Mouse (Mus musculus): ENCODE measurements around the gene Vps25. TPM values are rescaled to one million over a fixed set of nuclear protein-coding genes. Genes with fewer than 3 reads are reported as not detected.

Gene Vps25
- polyA plus RNA-seq, 1 experiment from 2014 or later: 147 TPM

Other genes starting within 250 kb of the Vps25 start
- 36.1 and 46.0 TPM in 2 replicates for gene Atp6v0a1, start 244.3 kb upstream of the Vps25 start, polyA plus RNA-seq (2015; fragmentation: Nextera tagmentation; extraction: Ambion mirVana)
- 16.8 TPM in 2 replicates for gene Naglu, start 183.7 kb upstream of the Vps25 start, polyA plus RNA-seq (2015; fragmentation: Nextera tagmentation; extraction: Ambion mirVana)
- 0.19 and 0.24 TPM in 2 replicates for gene Hsd17b1, start 175.3 kb upstream of the Vps25 start, polyA plus RNA-seq (2015; fragmentation: Nextera tagmentation; extraction: Ambion mirVana)
- 46.3 and 46.7 TPM in 2 replicates for gene Coasy, start 171.1 kb upstream of the Vps25 start, polyA plus RNA-seq (2015; fragmentation: Nextera tagmentation; extraction: Ambion mirVana)
- gene Mlx, start 166.4 kb upstream of the Vps25 start, polyA plus RNA-seq (2015; fragmentation: Nextera tagmentation; extraction: Ambion mirVana): 44.9 and 46.9 TPM in 2 replicates
- gene Psmc3ip, start 158.3 kb upstream of the Vps25 start, polyA plus RNA-seq (2015; fragmentation: Nextera tagmentation; extraction: Ambion mirVana): 37.3 and 38.0 TPM in 2 replicates
- 21.3 and 24.5 TPM in 2 replicates for gene Retreg3, start 133.8 kb upstream of the Vps25 start, polyA plus RNA-seq (2015; fragmentation: Nextera tagmentation; extraction: Ambion mirVana)
- gene Tubg1, start 133.8 kb upstream of the Vps25 start, polyA plus RNA-seq (2015; fragmentation: Nextera tagmentation; extraction: Ambion mirVana): 86.3 and 99.6 TPM in 2 replicates
- 3.8 and 4.2 TPM in 2 replicates for gene Tubg2, start 97.8 kb upstream of the Vps25 start, polyA plus RNA-seq (2015; fragmentation: Nextera tagmentation; extraction: Ambion mirVana)
- gene Cntnap1, start 83.2 kb upstream of the Vps25 start, polyA plus RNA-seq (2015; fragmentation: Nextera tagmentation; extraction: Ambion mirVana): 1.9 and 2.0 TPM in 2 replicates
- 17.0 and 18.6 TPM in 2 replicates for gene Plekhh3, start 82.4 kb upstream of the Vps25 start, polyA plus RNA-seq (2015; fragmentation: Nextera tagmentation; extraction: Ambion mirVana)
- gene Ccr10, start 78.3 kb upstream of the Vps25 start, polyA plus RNA-seq (2015; fragmentation: Nextera tagmentation; extraction: Ambion mirVana): 0.78 and 0.82 TPM in 2 replicates
- 22.9 and 27.0 TPM in 2 replicates for gene Ezh1, start 27.2 kb upstream of the Vps25 start, polyA plus RNA-seq (2015; fragmentation: Nextera tagmentation; extraction: Ambion mirVana)
- 220 and 232 TPM in 2 replicates for gene Ramp2, start 7.7 kb upstream of the Vps25 start, polyA plus RNA-seq (2015; fragmentation: Nextera tagmentation; extraction: Ambion mirVana)
- 25.5 and 27.2 TPM in 2 replicates for gene Wnk4, start 6.9 kb downstream of the Vps25 start, polyA plus RNA-seq (2015; fragmentation: Nextera tagmentation; extraction: Ambion mirVana)
- 1.6 and 3.1 TPM in 2 replicates for gene Cntd1, start 25.3 kb downstream of the Vps25 start, polyA plus RNA-seq (2015; fragmentation: Nextera tagmentation; extraction: Ambion mirVana)
- 185 and 195 TPM in 2 replicates for gene Coa3, start 25.4 kb downstream of the Vps25 start, polyA plus RNA-seq (2015; fragmentation: Nextera tagmentation; extraction: Ambion mirVana)
- gene Becn1, start 48.6 kb downstream of the Vps25 start, polyA plus RNA-seq (2015; fragmentation: Nextera tagmentation; extraction: Ambion mirVana): 162 and 166 TPM in 2 replicates
- 153 and 156 TPM in 2 replicates for gene Psme3, start 62.5 kb downstream of the Vps25 start, polyA plus RNA-seq (2015; fragmentation: Nextera tagmentation; extraction: Ambion mirVana)
- 1.7 and 2.0 TPM in 2 replicates for gene Aoc2, start 71.4 kb downstream of the Vps25 start, polyA plus RNA-seq (2015; fragmentation: Nextera tagmentation; extraction: Ambion mirVana)
- gene Aoc3, start 76.9 kb downstream of the Vps25 start, polyA plus RNA-seq (2015; fragmentation: Nextera tagmentation; extraction: Ambion mirVana): 0.57 and 0.97 TPM in 2 replicates
- gene G6pc, start 113.9 kb downstream of the Vps25 start, polyA plus RNA-seq (2015; fragmentation: Nextera tagmentation; extraction: Ambion mirVana): 1.1 and 1.2 TPM in 2 replicates
- 83.0 and 87.2 TPM in 2 replicates for gene Aarsd1, start 163.9 kb downstream of the Vps25 start, polyA plus RNA-seq (2015; fragmentation: Nextera tagmentation; extraction: Ambion mirVana)
- gene Gm27029, start 171.1 kb downstream of the Vps25 start, polyA plus RNA-seq (2015; fragmentation: Nextera tagmentation; extraction: Ambion mirVana): 10.0 and 10.3 TPM in 2 replicates
- 20.4 and 21.7 TPM in 2 replicates for gene Rundc1, start 171.4 kb downstream of the Vps25 start, polyA plus RNA-seq (2015; fragmentation: Nextera tagmentation; extraction: Ambion mirVana)
- gene Ptges3l, start 171.6 kb downstream of the Vps25 start, polyA plus RNA-seq (2015; fragmentation: Nextera tagmentation; extraction: Ambion mirVana): 12.3 and 12.6 TPM in 2 replicates
- 369 and 421 TPM in 2 replicates for gene Rpl27, start 188.6 kb downstream of the Vps25 start, polyA plus RNA-seq (2015; fragmentation: Nextera tagmentation; extraction: Ambion mirVana)
- 13.8 and 18.8 TPM in 2 replicates for gene Ifi35, start 194.7 kb downstream of the Vps25 start, polyA plus RNA-seq (2015; fragmentation: Nextera tagmentation; extraction: Ambion mirVana)
- gene Rnd2, start 211.3 kb downstream of the Vps25 start, polyA plus RNA-seq (2015; fragmentation: Nextera tagmentation; extraction: Ambion mirVana): 9.0 and 11.4 TPM in 2 replicates
- gene Vat1, start 212.5 kb downstream of the Vps25 start, polyA plus RNA-seq (2015; fragmentation: Nextera tagmentation; extraction: Ambion mirVana): 31.8 and 37.5 TPM in 2 replicates